Mouse (Mus musculus): Measurements from ENCODE around the gene Mettl7a1. TPM values are rescaled to one million over a fixed set of nuclear protein-coding genes. Genes with fewer than 3 reads are reported as not detected.

Gene Mettl7a1
- total RNA-seq, 1 experiment, result 11.6 TPM

DNA sequence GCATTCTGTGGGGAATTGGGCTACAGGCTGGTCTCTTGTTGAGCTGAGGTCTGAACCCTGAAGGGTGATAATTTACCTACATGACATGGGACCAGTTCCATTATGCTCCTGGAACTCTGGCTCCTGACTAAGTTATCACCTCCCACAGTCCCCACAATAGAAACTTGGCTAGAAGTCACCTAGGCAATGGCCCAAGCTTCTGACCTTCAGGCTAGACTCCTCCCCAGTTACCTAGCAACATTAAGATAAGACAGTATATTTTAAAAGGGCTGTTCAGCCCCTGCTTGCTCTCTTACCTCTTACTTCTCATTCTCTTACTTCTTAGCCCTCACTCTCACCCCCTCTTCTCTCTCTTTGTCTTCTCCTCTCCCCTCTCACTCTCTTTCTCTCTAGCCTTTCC, 41.5 kb downstream of the Mettl7a1 start:
- Histone ChIP-seq H3K4me3 (ENCODE audit: insufficient read depth in 1 of 2, low read depth in 1 of 2, low read length in 2 of 2, poor library complexity in 1 of 2, severe bottlenecking in 1 of 2) (no peak overlapping the region), H3K9me3 (ENCODE audit: control insufficient read depth, insufficient read depth, low read depth, low read length) (no peaks in the 10 kb centered on the region), H3K4me1 (ENCODE audit: control insufficient read depth in 2 of 2, insufficient read depth in 2 of 2, low read length in 2 of 2, poor library complexity in 1 of 2) (peaks cover 2 to 4% of the 10 kb centered on the region in 2 experiments; a peak in 1 of 4 replicates), H3K36me3 (ENCODE audit: control insufficient read depth, insufficient read depth, low read length, poor library complexity, severe bottlenecking) (no peaks in the 10 kb centered on the region), H3K9ac (ENCODE audit: insufficient read depth, low read depth, low read length, poor library complexity, severe bottlenecking) (no peak overlapping the region), H3K27ac (ENCODE audit: insufficient read depth, low read depth, low read length, poor library complexity, severe bottlenecking) (no peak overlapping the region)
- in situ Hi-C loops (cut with MboI; ENCODE audit: low sequenced_read_pairs in 2 of 2, unreplicated experiment in 2 of 2), result no loop called here
- TF ChIP-seq ZNF384 (IDR thresholded peaks at IDR 0.05; ENCODE audit: low read depth, low read length), result no peak
- TF ChIP-seq HCFC1 (IDR thresholded peaks at IDR 0.05; ENCODE audit: borderline replicate concordance, insufficient read depth, low read length), result no peak
- no peak for TF ChIP-seq CHD2 (IDR thresholded peaks at IDR 0.05; ENCODE audit: low read depth, low read length)
- TF ChIP-seq ZC3H11A (IDR thresholded peaks at IDR 0.05; ENCODE audit: borderline replicate concordance, low read depth, low read length), result no peak
- TF ChIP-seq MAFK (IDR thresholded peaks at IDR 0.05; ENCODE audit: insufficient read depth, low read depth, low read length), result no peak
- DNase-seq (ENCODE audit: low read depth, low spot score), result no peak

DNA sequence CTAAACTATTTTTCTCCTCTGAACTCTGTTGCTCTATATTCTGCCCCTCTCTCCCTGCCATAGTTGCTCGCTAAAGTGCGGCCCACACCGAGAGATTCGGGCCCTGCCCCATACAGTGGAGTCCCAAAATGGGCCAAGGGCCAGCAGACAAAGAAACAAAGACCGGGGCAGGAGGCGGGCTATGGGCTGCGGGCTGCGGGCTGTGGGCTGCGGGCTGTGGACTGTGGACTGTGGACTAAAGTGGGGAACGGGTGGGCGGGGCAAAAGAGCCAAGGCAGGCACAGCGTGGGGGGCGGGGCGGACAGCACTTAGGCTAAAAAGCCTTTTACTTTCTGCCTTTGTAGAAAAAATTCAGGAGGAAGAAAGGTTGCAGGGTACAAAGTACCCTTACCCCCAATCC, 42.8 kb downstream of the Mettl7a1 start:
- Histone ChIP-seq H3K4me3 (ENCODE audit: insufficient read depth in 1 of 2, low read depth in 1 of 2, low read length in 2 of 2, poor library complexity in 1 of 2, severe bottlenecking in 1 of 2) (peak overlapping the region; percentile 51 to 70), H3K27ac (ENCODE audit: insufficient read depth, low read depth, low read length, poor library complexity, severe bottlenecking) (no peak overlapping the region), H3K9me3 (ENCODE audit: control insufficient read depth, insufficient read depth, low read depth, low read length) (no peaks in the 10 kb centered on the region), H3K9ac (ENCODE audit: insufficient read depth, low read depth, low read length, poor library complexity, severe bottlenecking) (peak overlapping the region; percentile 60; the same call in 1 of the 2 replicates), H3K4me1 (ENCODE audit: control insufficient read depth in 2 of 2, insufficient read depth in 2 of 2, low read length in 2 of 2, poor library complexity in 1 of 2) (peaks cover 2 to 4% of the 10 kb centered on the region in 2 experiments; a peak in 1 of 4 replicates), H3K36me3 (ENCODE audit: control insufficient read depth, insufficient read depth, low read length, poor library complexity, severe bottlenecking) (no peaks in the 10 kb centered on the region)
- no peak for TF ChIP-seq MAFK (IDR thresholded peaks at IDR 0.05; ENCODE audit: insufficient read depth, low read depth, low read length)
- no peak for TF ChIP-seq ZC3H11A (IDR thresholded peaks at IDR 0.05; ENCODE audit: borderline replicate concordance, low read depth, low read length)
- TF ChIP-seq ZNF384 (IDR thresholded peaks at IDR 0.05; ENCODE audit: low read depth, low read length), result no peak
- no peak for TF ChIP-seq HCFC1 (IDR thresholded peaks at IDR 0.05; ENCODE audit: borderline replicate concordance, insufficient read depth, low read length)
- peak; percentile 35 for DNase-seq (ENCODE audit: low read depth, low spot score)
- in situ Hi-C loops (cut with MboI; ENCODE audit: low sequenced_read_pairs in 2 of 2, unreplicated experiment in 2 of 2), result no loop called here

- H3K9me3 ChIP-seq (ENCODE audit: control insufficient read depth, insufficient read depth, low read depth, low read length), result no peaks in the 10 kb centered on the region
- H3K9ac ChIP-seq (ENCODE audit: insufficient read depth, low read depth, low read length, poor library complexity, severe bottlenecking), result no peak overlapping the region
- TF ChIP-seq MAFK (IDR thresholded peaks at IDR 0.05; ENCODE audit: insufficient read depth, low read depth, low read length) (no peak), HCFC1 (IDR thresholded peaks at IDR 0.05; ENCODE audit: borderline replicate concordance, insufficient read depth, low read length) (no peak), ZC3H11A (IDR thresholded peaks at IDR 0.05; ENCODE audit: borderline replicate concordance, low read depth, low read length) (no peak), ZNF384 (IDR thresholded peaks at IDR 0.05; ENCODE audit: low read depth, low read length) (no peak), CHD2 (IDR thresholded peaks at IDR 0.05; ENCODE audit: low read depth, low read length) (no peak)
- no peaks in the 10 kb centered on the region for H3K36me3 ChIP-seq (ENCODE audit: control insufficient read depth, insufficient read depth, low read length, poor library complexity, severe bottlenecking)
- no peak overlapping the region for H3K4me3 ChIP-seq (ENCODE audit: insufficient read depth in 1 of 2, low read depth in 1 of 2, low read length in 2 of 2, poor library complexity in 1 of 2, severe bottlenecking in 1 of 2)
- H3K27ac ChIP-seq (ENCODE audit: insufficient read depth, low read depth, low read length, poor library complexity, severe bottlenecking), result no peak overlapping the region
- peaks cover 2 to 4% of the 10 kb centered on the region in 2 experiments; a peak in 1 of 4 replicates for H3K4me1 ChIP-seq (ENCODE audit: control insufficient read depth in 2 of 2, insufficient read depth in 2 of 2, low read length in 2 of 2, poor library complexity in 1 of 2)
- no peak for DNase-seq (ENCODE audit: low read depth, low spot score)
- in situ Hi-C loops (cut with MboI; ENCODE audit: low sequenced_read_pairs in 2 of 2, unreplicated experiment in 2 of 2), result no loop called here
These were observed 45.6 kb downstream of the Mettl7a1 start for GRCm38 (mm10) chr15:100349496-100349895.

DNA sequence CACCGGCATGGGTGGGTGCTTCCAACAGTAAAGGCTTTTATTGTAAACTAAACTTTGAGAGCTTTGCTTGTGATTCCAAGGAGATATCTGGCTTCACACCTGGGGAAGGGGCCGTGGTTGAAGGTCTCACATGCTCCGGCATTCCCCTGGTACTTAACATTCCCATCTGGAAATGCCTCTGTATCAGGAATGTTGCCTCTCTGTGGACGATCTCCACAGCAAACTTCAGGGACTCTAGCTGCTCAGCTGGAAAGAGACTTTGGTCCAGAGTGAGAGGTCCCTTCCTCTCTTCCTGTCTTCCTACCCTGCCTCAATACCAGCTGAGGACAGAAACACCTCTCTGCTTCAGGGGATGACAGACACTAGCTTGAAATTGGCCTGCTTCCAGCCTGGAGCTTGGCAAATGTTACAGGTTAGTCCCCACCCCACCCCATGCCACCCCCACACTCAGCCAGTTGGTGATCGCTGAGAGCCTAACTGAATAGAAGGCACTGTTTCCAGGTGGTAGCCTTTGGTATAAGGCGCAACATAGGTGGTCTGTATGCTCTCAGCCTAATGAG, 47.6 kb downstream of the Mettl7a1 start:
- no peak for TF ChIP-seq CHD2 (IDR thresholded peaks at IDR 0.05; ENCODE audit: low read depth, low read length)
- no peak for TF ChIP-seq HCFC1 (IDR thresholded peaks at IDR 0.05; ENCODE audit: borderline replicate concordance, insufficient read depth, low read length)
- TF ChIP-seq ZNF384 (IDR thresholded peaks at IDR 0.05; ENCODE audit: low read depth, low read length), result no peak
- TF ChIP-seq MAFK (IDR thresholded peaks at IDR 0.05; ENCODE audit: insufficient read depth, low read depth, low read length), result no peak
- no peak for TF ChIP-seq ZC3H11A (IDR thresholded peaks at IDR 0.05; ENCODE audit: borderline replicate concordance, low read depth, low read length)
- H3K4me1 ChIP-seq (ENCODE audit: control insufficient read depth in 2 of 2, insufficient read depth in 2 of 2, low read length in 2 of 2, poor library complexity in 1 of 2), result peaks cover 0 to 4% of the 10 kb centered on the region in 2 experiments; a peak in 1 of 4 replicates
- H3K36me3 ChIP-seq (ENCODE audit: control insufficient read depth, insufficient read depth, low read length, poor library complexity, severe bottlenecking), result no peaks in the 10 kb centered on the region
- DNase-seq (ENCODE audit: low read depth, low spot score), result no peak
- H3K4me3 ChIP-seq (ENCODE audit: insufficient read depth in 1 of 2, low read depth in 1 of 2, low read length in 2 of 2, poor library complexity in 1 of 2, severe bottlenecking in 1 of 2), result no peak overlapping the region
- in situ Hi-C loops (cut with MboI; ENCODE audit: low sequenced_read_pairs in 2 of 2, unreplicated experiment in 2 of 2), result no loop called here
- H3K27ac ChIP-seq (ENCODE audit: insufficient read depth, low read depth, low read length, poor library complexity, severe bottlenecking), result no peak overlapping the region
- H3K9me3 ChIP-seq (ENCODE audit: control insufficient read depth, insufficient read depth, low read depth, low read length), result no peaks in the 10 kb centered on the region
- H3K9ac ChIP-seq (ENCODE audit: insufficient read depth, low read depth, low read length, poor library complexity, severe bottlenecking), result no peak overlapping the region
